Mouse (Mus musculus): ENCODE data around the gene Camsap2. TPM values are rescaled to one million over a fixed set of nuclear protein-coding genes. Genes with fewer than 3 reads are reported as not detected.
A peak's percentile ranks its signal among the peaks of the same experiment; 100 is the strongest.

The Camsap2 gene
- total and polyA plus RNA-seq, 3 experiments: 7.6 to 38.3 (median 10.7) TPM

- TF ChIP-seq MAZ (IDR thresholded peaks at IDR 0.05; ENCODE audit: low read depth, low read length) (no peak), USF2 (IDR thresholded peaks at IDR 0.05; ENCODE audit: borderline replicate concordance in 1 of 2, insufficient read depth in 1 of 2, low read depth in 1 of 2, low read length in 2 of 2) (no peak), ZC3H11A (IDR thresholded peaks at IDR 0.05; ENCODE audit: low read depth, low read length) (peak; percentile 58; the same call in 1 of the 2 replicates), SMC3 (IDR thresholded peaks at IDR 0.05; ENCODE audit: low read depth, low read length) (peak; percentile 68), RAD21 (IDR thresholded peaks at IDR 0.05; ENCODE audit: low read depth, low read length) (peak; percentile 70), MXI1 (IDR thresholded peaks at IDR 0.05; ENCODE audit: low read depth, low read length) (no peak), CTCF (IDR thresholded peaks at IDR 0.05 in 2 of 3, conservative IDR thresholded peaks at IDR 0.05 in 1 of 3; ENCODE audit: control insufficient read depth in 1 of 3, insufficient read depth in 1 of 3, low read depth in 2 of 3, low read length in 3 of 3, poor library complexity in 1 of 3, severe bottlenecking in 1 of 3) (peak in 2 of 3 experiments; percentile 13 to 54; a peak in 3 of 6 replicates), POLR2AphosphoS5 (IDR thresholded peaks at IDR 0.05; ENCODE audit: borderline replicate concordance, low read depth, low read length) (no peak), CHD2 (IDR thresholded peaks at IDR 0.05; ENCODE audit: low read length) (no peak)
- Histone ChIP-seq H3K4me1 (ENCODE audit: control insufficient read depth in 1 of 2, insufficient read depth in 2 of 2, low read length in 2 of 2) (no peaks in the 10 kb centered on the region), H3K79me2 (ENCODE audit: control insufficient read depth, insufficient read depth, low read length, poor library complexity) (no peaks in the 10 kb centered on the region), H3K9me3 (replicated peaks; ENCODE audit: insufficient read depth, low read length) (no peaks in the 10 kb centered on the region), H3K36me3 (ENCODE audit: control insufficient read depth in 1 of 2, insufficient read depth in 2 of 2, low read length in 2 of 2) (no peaks in the 10 kb centered on the region; a peak in 1 of 4 replicates), H3K9ac (ENCODE audit: control insufficient read depth, low read depth, low read length, poor library complexity, severe bottlenecking) (no peak overlapping the region), H3K27ac (ENCODE audit: control insufficient read depth, low read depth, low read length) (no peak overlapping the region), H3K4me3 (ENCODE audit: control insufficient read depth in 1 of 2, insufficient read depth in 1 of 2, low read depth in 2 of 2, low read length in 2 of 2) (no peak overlapping the region), H3K27me3 (ENCODE audit: control insufficient read depth in 1 of 2, insufficient read depth in 2 of 2, low read length in 2 of 2) (no peaks in the 10 kb centered on the region)
- peak; percentile 28 for DNase-seq (ENCODE audit: low read depth, low spot score)
Measured at GRCm38 (mm10) chr1:136289803-136290202, 56.1 kb downstream of the Camsap2 start.

DNA sequence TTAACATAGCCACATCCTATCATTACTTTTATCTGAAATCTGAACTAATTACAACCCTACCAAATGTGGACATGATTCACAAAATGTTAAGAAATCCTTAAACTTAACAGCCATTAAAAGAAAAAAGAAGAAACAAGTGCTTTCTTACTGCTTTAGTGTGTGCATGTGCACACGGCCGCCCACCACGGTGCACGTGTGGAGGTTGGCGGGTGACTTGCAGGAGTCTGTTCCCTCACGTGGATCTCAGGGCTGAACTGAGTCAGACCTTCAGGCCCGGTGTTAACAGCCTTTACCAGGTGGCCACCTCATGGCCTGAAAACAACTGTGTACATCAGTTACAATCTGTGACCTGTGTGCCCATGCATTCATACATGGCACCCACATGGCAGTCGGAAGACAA, 68.5 kb downstream of the Camsap2 start:
- no peaks in the 10 kb centered on the region for H3K9me3 ChIP-seq (replicated peaks; ENCODE audit: insufficient read depth, low read length)
- no peak for DNase-seq (ENCODE audit: low read depth, low spot score)
- no peak overlapping the region for H3K27ac ChIP-seq (ENCODE audit: control insufficient read depth, low read depth, low read length)
- TF ChIP-seq MAZ (IDR thresholded peaks at IDR 0.05; ENCODE audit: low read depth, low read length) (no peak), GABPA (IDR thresholded peaks at IDR 0.05; ENCODE audit: low read depth, low read length) (no peak), RCOR1 (IDR thresholded peaks at IDR 0.05; ENCODE audit: low read depth, low read length) (no peak), ZMIZ1 (IDR thresholded peaks at IDR 0.05; ENCODE audit: low read depth, low read length) (no peak), UBTF (IDR thresholded peaks at IDR 0.05; ENCODE audit: borderline replicate concordance, insufficient read depth, low read depth, low read length) (no peak), HCFC1 (IDR thresholded peaks at IDR 0.05; ENCODE audit: low read depth, low read length) (no peak), KAT2A (conservative IDR thresholded peaks at IDR 0.05; ENCODE audit: low read depth, low read length) (no peak), CHD2 (IDR thresholded peaks at IDR 0.05; ENCODE audit: low read length) (no peak), RAD21 (IDR thresholded peaks at IDR 0.05; ENCODE audit: low read depth, low read length) (no peak), CTCF (IDR thresholded peaks at IDR 0.05 in 2 of 3, conservative IDR thresholded peaks at IDR 0.05 in 1 of 3; ENCODE audit: control insufficient read depth in 1 of 3, insufficient read depth in 1 of 3, low read depth in 2 of 3, low read length in 3 of 3, poor library complexity in 1 of 3, severe bottlenecking in 1 of 3) (no peak), TCF12 (IDR thresholded peaks at IDR 0.05; ENCODE audit: low read depth, low read length) (no peak), MXI1 (IDR thresholded peaks at IDR 0.05; ENCODE audit: low read depth, low read length) (no peak), ZC3H11A (IDR thresholded peaks at IDR 0.05; ENCODE audit: low read depth, low read length) (no peak)
- peaks cover 0 to 4% of the 10 kb centered on the region in 2 experiments; a peak in 2 of 4 replicates for H3K36me3 ChIP-seq (ENCODE audit: control insufficient read depth in 1 of 2, insufficient read depth in 2 of 2, low read length in 2 of 2)
- no peaks in the 10 kb centered on the region for H3K27me3 ChIP-seq (ENCODE audit: control insufficient read depth in 1 of 2, insufficient read depth in 2 of 2, low read length in 2 of 2)
- no peaks in the 10 kb centered on the region for H3K79me2 ChIP-seq (ENCODE audit: control insufficient read depth, insufficient read depth, low read length, poor library complexity)
- H3K4me1 ChIP-seq (ENCODE audit: control insufficient read depth in 1 of 2, insufficient read depth in 2 of 2, low read length in 2 of 2): no peaks in the 10 kb centered on the region
- H3K9ac ChIP-seq (ENCODE audit: control insufficient read depth, low read depth, low read length, poor library complexity, severe bottlenecking): no peak overlapping the region
- no peak overlapping the region for H3K4me3 ChIP-seq (ENCODE audit: control insufficient read depth in 1 of 2, insufficient read depth in 1 of 2, low read depth in 2 of 2, low read length in 2 of 2)

All from MEL (cell line).